Mouse (Mus musculus) gastrocnemius, postnatal 25 days (tissue): ENCODE measurements around the gene Kcnmb2. TPM values are rescaled to one million over a fixed set of nuclear protein-coding genes. Genes with fewer than 3 reads are reported as not detected.

ENCODE experiments used
- DNase-seq: peaks from one replicate; pipeline ENCODE4 v3.0.0; 2022
- long read RNA-seq, 2 experiments: library from polyadenylated mRNA; stranded (forward); transcript quantifications; one replicate each; pipeline ENCODE4 v2.0.0; 2021
- total RNA-seq, 2 experiments: library from RNA; stranded (reverse); gene quantifications; 1 replicate in 1 of 2; 2 replicates in 1 of 2; pipeline ENCODE4 v1.2.3; 2021

Gene Kcnmb2
- total RNA-seq: under 1 TPM in 1 of 2 experiments, not detected in 1; 0.29 TPM
- long read RNA-seq, experiment 1, partial matches to known transcripts: 0 of 1 reads
- long read RNA-seq, experiment 1, other reads (novel, unspliced or antisense): 1 of 1 reads
- long read RNA-seq, experiment 2: 0 reads

DNA sequence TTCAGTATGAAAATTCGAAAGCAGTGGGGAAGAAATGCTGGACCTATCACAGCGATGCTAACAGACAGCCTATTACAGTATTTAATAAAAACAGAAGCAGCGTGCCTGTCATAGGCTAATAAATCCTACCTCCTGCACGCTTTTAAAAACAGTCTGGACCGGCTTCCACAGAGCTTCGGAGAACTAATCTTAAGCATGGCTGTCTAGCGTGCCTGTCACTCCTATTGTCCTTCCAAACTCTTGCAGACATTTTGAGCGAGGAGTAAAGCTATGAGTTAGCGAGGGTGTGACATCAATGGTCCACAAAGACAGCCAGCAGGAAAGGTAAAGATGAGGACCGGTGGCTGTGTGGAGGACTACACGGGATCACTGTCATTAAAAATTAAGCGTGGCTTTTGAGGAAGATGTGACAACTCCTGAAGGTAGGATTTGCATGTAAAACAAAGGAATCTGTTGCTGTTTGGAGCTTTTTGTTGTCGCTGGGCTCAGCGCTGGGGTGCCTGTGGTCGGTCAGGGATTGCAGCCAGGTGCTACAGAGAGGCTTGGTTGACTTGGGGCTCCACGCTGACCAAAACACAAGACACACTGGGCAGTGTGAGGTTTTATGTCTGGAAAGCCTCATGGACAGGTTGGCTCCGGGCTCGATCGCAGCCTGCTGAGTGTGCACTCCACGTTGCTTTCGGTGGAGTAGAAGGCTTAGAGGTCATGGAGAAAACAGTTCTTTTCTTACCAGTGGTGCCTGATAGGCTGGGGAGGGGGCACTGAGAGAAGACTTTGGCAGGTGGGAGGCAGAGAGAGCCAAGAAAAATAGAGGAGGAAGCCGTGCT lies at the start of gene Kcnmb2:
TSS of gene Kcnmb2 (plus strand) at position 4 of the 827 bp plus-strand sequence.
- DNase-seq: no peak

- no peak for DNase-seq
Measured at GRCm38 (mm10) chr3:31863522-31863921, 38.8 kb upstream of the Kcnmb2 start.

DNA sequence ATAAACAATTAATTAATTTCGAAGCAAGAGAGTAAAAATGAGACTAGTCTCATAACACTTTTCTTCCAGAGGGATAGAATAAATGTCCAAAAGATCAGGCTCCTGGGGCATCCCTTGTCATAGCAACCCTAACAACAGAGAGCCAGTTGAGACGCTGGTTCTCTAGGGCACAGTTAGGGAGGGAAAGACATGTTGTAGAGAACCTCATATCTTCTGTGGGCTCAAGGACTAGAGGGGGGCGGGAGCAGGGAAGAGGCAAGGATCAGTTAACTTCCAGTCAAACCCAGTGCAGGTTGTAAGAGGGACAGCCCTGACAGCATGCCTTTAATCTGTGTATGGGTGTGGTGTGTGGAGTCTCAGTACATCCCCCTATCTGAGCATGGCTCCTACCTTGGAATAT lies 38.2 kb upstream of the Kcnmb2 start:
- no peak for DNase-seq

DNA sequence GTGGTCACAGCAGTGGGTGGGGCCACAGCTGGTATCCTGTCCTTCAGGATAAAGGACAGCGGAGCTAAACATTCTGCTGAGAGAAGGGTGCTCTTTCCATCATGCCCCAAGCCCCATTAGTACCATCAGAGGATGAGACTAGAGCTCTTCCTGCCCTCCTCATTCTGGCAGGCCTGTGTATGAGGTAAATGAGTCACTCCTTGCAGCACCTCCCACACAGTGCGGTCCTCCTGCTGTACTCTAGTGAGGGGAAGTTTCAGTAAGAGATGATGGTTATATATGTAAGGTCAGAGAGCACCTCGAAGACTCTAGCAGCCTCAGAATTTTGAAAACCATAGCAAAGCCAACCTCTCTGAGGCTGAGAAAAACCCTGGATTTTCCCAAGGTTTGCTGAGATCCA lies 30.8 kb upstream of the Kcnmb2 start:
- DNase-seq: no peak

- DNase-seq: no peak
Measured at GRCm38 (mm10) chr3:31882621-31883131, 19.6 kb upstream of the Kcnmb2 start.

DNA sequence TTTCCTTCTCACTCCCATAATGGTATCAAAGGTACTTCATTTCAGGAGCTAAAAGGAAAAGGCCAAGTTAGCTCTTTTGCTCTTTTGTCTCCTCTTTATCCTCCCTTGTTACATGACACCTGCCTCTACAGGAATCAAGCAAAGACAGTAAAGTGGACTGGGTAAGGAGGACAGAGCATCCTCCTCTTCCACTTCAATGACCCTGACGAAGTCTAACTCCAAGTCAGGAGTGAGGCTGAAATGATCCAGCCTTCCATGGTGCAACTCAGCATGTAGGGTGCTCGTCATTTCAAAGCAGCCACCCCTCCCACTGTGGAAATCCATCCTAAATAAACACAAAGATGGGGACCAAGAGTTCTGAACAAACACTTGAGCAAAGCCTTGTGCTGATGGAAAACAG lies 9.7 kb upstream of the Kcnmb2 start:
- no peak for DNase-seq

GRCm38 (mm10) chr3:31903506-31903905 lies 1.2 kb downstream of the Kcnmb2 start:
- DNase-seq: no peak

DNA sequence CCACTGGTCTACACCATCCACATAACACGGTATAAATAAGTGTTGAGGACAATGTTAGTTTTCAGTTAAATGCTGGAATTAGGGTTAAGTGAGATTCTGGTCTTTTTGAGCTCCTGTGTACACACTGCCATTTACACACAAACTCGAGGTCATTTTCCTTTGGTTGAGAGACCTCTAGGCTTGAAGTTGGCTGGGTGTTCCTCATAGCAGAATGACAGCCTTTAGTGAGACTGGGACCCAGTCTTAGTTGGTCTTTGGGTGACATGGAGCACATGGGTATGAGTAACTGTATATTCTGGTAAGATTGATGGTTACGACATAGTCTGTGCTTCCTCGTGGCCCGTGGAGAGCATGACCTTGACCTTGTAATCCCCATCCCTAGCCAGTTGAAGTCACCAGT lies 1.8 kb downstream of the Kcnmb2 start:
- DNase-seq: no peak

DNA sequence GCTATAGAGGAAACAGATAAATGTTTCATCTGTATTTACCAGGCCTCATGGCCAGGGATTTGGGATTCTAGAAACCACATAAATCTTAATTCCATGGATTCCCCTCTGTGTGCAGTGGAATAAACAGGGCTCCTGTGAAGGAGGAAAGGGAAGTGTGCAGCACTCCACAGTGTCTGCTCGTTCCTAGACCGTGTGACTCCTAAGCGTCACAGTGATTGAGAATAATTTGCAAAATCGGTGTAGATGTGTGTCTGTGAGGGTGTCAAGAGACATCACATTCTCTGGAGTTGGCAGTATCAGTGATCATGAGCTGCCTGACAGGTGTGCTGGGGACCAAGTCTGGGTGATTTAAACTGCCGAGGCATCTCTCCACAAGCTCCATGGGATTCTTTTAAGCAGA lies 8.9 kb downstream of the Kcnmb2 start:
- no peak for DNase-seq

GRCm38 (mm10) chr3:31911690-31912089 lies 9.4 kb downstream of the Kcnmb2 start:
- DNase-seq: no peak

DNA sequence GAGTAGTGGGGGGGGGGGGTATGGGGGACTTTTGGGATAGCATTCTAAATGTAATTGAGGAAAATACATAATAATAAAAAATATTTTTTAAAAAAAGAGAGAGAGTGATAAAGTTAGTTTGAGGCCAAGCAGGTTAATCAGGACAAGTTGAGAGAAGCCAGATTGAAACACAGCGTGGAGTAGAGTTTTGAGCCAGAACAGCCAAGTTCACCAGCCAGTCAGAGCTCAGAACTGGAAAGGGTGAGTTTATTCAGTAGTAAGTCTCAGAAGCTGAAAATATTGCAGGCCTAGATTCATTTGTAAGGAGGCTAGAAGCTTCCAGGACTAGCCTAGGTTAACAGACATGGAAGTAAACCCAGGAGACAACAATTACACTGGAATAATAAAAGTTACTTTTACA lies 26.2 kb downstream of the Kcnmb2 start:
- no peak for DNase-seq

DNA sequence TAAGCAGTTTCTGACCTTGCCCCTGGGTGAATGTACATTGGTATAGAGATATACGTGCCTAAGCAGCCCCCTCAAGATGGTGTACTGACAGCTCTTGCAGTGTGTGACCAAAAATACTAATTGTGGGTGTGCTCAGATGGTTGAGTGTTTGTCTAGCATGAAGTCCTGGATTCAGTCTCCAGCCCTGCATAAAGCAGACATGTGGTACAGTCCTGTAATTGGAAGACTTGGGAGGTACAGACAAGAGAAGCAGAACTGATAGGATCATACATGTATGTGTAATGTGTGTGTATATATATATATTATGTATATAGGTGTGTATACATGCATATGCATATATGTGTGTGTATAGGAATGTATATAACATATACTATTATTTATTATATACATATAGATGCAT lies 32.4 kb downstream of the Kcnmb2 start:
- no peak for DNase-seq

DNA sequence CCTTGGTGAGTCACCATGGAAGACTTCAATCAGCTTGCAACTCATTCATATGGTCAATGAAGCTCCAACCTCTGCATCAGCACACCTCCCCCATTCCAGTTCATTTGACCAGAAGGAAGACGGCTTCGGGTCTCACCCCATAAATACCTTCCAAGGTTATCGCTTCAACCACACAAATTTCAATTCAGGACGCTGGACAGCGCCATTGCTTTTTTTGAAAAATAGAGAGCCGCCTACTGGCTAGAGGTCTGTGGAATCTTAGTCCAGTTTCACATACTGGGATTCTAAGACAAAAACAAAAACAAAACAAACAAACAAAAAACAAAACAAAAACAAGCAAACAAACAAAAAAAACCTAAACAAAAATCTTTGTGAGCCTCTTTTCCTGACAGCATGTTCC lies 39.2 kb downstream of the Kcnmb2 start:
- DNase-seq: no peak

- no peak for DNase-seq
Measured at GRCm38 (mm10) chr3:31954213-31954612, 51.9 kb downstream of the Kcnmb2 start.

DNA sequence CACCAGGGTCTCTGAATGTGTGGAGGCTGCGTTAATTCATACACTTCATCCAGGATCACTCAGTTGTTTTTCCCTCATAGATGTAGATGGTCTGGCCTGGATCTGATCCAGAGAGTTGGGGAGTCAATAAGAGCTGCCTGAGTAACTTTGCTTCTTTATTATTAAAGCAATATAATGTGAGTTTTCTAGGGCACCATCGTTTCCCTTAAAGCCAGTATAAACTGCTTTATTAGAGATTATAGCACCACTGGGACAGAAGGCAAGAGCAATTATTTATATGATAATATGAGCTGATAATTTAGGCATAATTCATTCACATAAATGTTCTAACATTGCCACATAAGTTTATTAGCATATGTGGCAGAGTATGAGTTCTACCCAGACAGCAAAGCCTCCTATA lies 52.7 kb downstream of the Kcnmb2 start:
- no peak for DNase-seq

DNA sequence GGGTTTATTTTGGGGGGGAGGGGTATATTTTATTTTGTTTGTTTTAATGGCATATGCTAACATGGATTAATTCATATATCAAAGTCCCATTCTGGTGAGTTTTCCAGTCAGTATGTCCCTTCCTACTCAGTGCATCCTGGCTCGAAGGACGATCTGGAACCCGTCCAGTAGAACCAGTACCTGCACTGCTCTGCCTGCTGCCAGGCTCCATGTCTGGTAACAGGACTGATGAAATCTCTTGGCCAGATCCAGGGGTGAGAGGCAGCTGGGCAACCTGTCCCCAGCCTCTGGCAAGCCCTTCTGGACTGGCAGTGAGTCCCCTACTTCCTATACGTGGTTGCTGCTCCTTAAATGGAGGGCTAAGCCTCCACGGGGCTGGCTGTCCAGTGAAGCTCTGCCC lies 57.5 kb downstream of the Kcnmb2 start:
- DNase-seq: no peak

DNA sequence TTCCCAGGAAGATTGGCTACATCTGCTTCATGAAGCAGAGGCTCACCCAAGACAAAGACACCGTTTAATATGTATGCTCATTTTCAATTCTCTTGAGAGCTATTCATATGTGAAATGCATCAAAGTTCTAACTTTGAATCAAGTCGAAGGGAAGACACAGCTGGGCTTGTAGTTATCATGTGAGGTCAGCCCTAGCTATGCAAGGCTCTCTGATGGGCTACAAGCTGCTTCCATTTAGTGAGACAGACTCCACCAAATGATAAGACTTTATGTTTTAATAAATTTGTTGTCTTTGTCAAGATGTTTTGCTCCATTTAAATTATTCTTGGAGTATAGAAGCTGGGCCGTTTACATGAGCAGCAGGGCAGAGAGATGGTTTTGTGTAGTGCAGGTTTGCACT lies 58.9 kb downstream of the Kcnmb2 start:
- no peak for DNase-seq

DNA sequence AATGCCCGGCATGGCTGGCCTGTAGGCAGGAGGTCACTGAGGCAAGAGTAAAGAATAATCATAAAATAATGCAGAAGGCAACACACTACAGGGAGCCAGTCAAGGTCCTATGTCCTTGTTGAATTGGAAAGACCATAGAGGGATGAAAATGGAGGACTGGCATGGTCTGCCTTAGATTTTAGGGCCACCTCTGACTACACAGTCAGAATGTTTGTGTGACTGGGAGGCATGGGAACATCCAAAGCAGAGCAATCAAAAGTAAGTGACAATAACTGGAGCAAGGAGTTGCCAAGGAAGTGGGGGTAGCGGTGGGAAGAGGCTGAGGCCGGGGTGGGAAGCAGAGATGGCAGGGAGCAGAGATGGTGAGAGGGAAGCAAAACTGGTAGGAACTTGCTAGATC lies 60.8 kb downstream of the Kcnmb2 start:
- DNase-seq: no peak

DNA sequence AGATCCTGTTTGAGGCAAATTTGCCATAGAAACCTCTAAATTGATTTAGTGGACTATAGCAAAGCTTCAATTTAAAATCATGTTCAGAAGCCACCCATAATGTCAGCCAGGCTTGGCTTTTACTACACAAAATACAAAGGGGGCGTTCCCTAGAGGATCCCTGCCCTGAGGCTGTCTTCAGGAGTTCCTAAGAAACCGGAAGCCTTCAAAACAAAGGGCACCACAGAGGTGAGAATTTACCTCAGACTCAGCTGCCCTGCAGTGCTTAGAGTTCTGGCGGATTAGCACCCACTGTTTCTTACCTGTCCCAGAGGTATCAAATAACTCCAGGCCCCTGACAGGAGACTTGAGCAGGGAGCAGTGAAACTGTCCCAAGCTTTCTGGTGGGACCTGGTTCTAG lies 77.4 kb downstream of the Kcnmb2 start:
- DNase-seq: no peak

DNA sequence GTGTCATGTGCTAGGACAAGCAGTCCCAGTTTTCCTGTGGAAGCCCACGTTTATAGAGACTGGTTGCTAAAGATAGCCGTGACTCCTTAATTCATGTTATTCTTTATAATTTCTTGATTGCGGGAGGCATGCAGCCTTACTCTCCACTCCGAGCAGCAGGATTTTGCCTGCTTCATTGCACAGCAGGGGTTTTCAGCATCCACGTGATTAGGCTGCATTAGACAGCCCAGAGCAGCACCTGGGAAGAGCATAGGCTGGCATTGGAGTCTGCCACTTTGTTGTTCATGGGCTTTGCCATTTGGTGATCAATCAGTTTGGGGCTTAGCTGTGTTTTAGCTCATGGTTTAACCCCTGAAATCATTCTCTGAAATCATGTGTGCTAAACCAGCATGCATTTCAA lies 80.1 kb downstream of the Kcnmb2 start:
- no peak for DNase-seq

- DNase-seq: no peak
Measured at GRCm38 (mm10) chr3:31985103-31985502, 82.8 kb downstream of the Kcnmb2 start.

- DNase-seq: no peak
Measured at GRCm38 (mm10) chr3:31991526-31992045, 89.3 kb downstream of the Kcnmb2 start.

DNA sequence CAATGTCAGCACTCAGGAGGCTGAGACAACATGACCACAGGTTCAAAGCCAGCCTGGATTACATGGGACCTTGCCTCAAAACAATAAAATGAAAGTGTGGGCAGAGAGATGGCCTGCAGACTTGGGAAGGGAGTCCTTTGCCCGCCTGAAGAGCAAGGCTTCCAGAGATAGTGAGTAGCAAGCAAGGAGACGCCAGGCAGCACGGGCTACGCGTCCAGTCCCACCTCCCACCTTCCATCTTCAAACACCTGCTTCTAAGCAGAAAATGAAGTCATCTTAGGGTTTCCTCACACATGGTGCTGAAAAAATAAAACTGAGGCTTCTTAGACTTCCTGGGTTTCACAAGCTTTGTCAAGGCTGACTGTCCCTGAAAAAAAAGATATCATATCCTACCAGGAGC lies 109.3 kb downstream of the Kcnmb2 start:
- DNase-seq: no peak
